Mouse (Mus musculus): Measurements from ENCODE around the gene Naa38. TPM values are rescaled to one million over a fixed set of nuclear protein-coding genes. Genes with fewer than 3 reads are reported as not detected.
"Not testable (repeated sequence)": the region's sequence is repeated elsewhere in the genome, so short reads cannot be mapped to it uniquely, and the experiment has no call there.

Naa38 gene
- 105 and 111 TPM in 2 replicates for polyA plus RNA-seq (2016; fragmentation: Nextera tagmentation; extraction: Ambion mirVana)

DNA sequence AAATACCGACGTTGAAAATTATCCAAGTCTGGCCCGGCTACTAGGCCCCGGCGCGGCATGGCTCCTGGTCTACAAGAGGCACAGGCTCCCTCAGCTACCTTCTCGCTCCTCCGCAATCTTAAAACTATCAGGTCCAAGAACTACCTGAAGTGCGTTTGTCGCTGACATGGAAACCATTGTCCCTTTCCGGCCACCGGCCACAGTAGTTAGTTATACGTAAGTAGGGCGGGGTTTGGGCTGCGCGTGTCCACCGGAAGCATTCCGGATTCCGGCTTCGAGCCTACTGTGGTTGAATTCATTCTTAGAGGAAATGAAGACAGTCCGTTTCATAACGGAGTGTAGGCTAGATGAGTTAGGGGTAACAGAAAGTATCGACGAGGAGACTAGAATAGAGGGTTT lies at the start of gene Naa38, which contains the start of gene Cyb5d1:
Gene Naa38 (plus strand): TSS at position 253 of the 399 bp plus-strand sequence.
Gene Cyb5d1 (minus strand): TSS at position 397 of the 399 bp plus-strand sequence.
- peak within 1 kb of the TSS; percentile 85; the same call in 1 of the 2 replicates for H3K27ac ChIP-seq
- H3K4me2 ChIP-seq (replicated peaks), result peak within 1 kb of the TSS; percentile 79
- H3K4me1 ChIP-seq, result peaks cover 38% of the 10 kb centered on the region
- WGBS, result under 1% methylated on average over 24 of the region's 24 CpGs
- peaks cover 16% of the 10 kb centered on the region for H3K36me3 ChIP-seq
- H3K27me3 ChIP-seq (replicated peaks); H3K9me3 ChIP-seq: not testable (repeated sequence)
- H3K9ac ChIP-seq, result peak within 1 kb of the TSS; percentile 82
- ATAC-seq (ENCODE audit: low FRiP score, low read depth), result peak; percentile 74
- peak within 1 kb of the TSS; percentile 73 for H3K4me3 ChIP-seq

DNA sequence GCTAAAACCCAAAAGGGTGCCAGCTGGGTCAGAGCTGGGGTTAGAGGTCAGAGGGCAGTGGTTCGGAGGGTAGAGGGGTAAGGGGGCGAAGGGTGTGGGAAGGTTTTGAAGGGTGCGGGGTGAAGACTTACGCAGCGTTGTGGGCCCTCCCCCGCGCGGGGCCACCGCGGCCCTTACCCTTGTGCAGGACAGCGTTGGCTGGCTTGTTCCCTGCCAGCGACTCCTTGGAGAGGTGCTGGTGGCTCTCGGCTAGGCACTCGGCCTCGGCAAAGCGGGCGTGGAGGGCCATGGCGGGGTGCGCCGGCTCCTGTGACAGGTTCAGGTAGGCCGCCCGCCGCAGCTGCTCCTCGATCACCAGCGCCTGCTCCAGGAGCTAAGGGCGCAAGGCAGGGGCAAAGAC lies 48.8 kb upstream of the Naa38 start:
- H3K27me3 ChIP-seq (replicated peaks), result no peaks in the 10 kb centered on the region
- H3K4me1 ChIP-seq, result peaks cover 2% of the 10 kb centered on the region
- H3K9ac ChIP-seq, result no peak overlapping the region
- no peak overlapping the region for H3K4me3 ChIP-seq
- H3K27ac ChIP-seq, result no peak overlapping the region
- 90% methylated on average over 25 of the region's 26 CpGs for WGBS
- H3K9me3 ChIP-seq, result no peaks in the 10 kb centered on the region
- no peak overlapping the region for H3K4me2 ChIP-seq (replicated peaks)
- peaks cover 89% of the 10 kb centered on the region for H3K36me3 ChIP-seq
- no peak for ATAC-seq (ENCODE audit: low FRiP score, low read depth)

DNA sequence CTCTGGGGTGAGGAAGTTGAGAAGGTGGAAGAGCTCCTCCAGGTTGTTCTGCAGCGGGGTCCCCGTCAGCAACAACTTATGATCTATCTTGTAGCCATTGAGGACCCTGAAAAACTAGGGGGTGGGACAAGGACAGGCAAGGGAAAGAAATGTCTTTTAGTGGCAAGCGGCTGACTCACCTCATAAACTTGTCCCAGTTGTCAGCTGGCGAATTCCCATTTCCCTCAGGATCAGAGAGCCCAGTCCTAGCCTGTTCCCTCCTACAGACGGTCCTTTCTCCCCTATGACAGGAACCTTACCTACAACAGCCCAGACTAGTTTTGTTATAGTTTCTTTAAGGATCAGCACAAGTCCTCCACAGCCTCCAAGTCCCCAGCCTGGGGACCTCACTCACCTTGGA lies 38.7 kb upstream of the Naa38 start:
- no peak for ATAC-seq (ENCODE audit: low FRiP score, low read depth)
- Histone ChIP-seq H3K4me3 (no peak overlapping the region), H3K27ac (no peak overlapping the region), H3K4me1 (no peaks in the 10 kb centered on the region), H3K27me3 (replicated peaks) (no peaks in the 10 kb centered on the region), H3K9me3 (no peaks in the 10 kb centered on the region), H3K9ac (no peak overlapping the region), H3K36me3 (peaks cover 99% of the 10 kb centered on the region), H3K4me2 (replicated peaks) (no peak overlapping the region)
- 88% methylated on average over 5 of the region's 5 CpGs for WGBS

DNA sequence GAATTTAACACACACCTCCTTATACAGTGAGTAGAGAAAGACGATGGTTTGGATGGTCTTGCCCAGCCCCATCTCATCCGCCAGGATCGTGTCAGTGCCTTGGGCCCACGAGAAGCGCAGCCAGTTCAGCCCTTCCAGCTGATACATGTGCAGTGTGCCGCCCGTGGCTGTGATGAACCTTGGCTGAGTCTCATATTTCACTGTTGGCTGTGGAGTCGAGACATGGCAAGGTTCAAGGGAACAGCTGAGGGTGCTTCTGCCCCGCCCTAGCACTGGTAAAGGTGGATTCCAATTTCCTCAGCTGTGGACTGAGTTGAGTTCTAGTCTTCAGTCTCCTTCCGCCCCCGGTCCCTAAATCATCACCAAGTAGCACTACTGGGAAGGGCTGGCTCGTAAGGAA lies 37.6 kb upstream of the Naa38 start:
- no peak overlapping the region for H3K4me2 ChIP-seq (replicated peaks)
- H3K27me3 ChIP-seq (replicated peaks), result no peaks in the 10 kb centered on the region
- peaks cover 2% of the 10 kb centered on the region; the same call in 1 of the 2 replicates for H3K4me1 ChIP-seq
- H3K9me3 ChIP-seq, result no peaks in the 10 kb centered on the region
- peaks cover 97% of the 10 kb centered on the region for H3K36me3 ChIP-seq
- no peak overlapping the region for H3K27ac ChIP-seq
- ATAC-seq (ENCODE audit: low FRiP score, low read depth), result no peak
- WGBS, result 91% methylated on average over 12 of the region's 12 CpGs
- no peak overlapping the region for H3K4me3 ChIP-seq
- H3K9ac ChIP-seq, result no peak overlapping the region

GRCm38 (mm10) chr11:69362021-69362420 lies 33.3 kb upstream of the Naa38 start:
- no peak for ATAC-seq (ENCODE audit: low FRiP score, low read depth)
- Histone ChIP-seq H3K27me3 (replicated peaks) (no peaks in the 10 kb centered on the region), H3K36me3 (peaks cover 69% of the 10 kb centered on the region), H3K9ac (no peak overlapping the region), H3K27ac (no peak overlapping the region), H3K9me3 (no peaks in the 10 kb centered on the region), H3K4me3 (no peak overlapping the region), H3K4me1 (peaks cover 27% of the 10 kb centered on the region), H3K4me2 (replicated peaks) (no peak overlapping the region)
- 62% methylated on average over 7 of the region's 7 CpGs for WGBS

DNA sequence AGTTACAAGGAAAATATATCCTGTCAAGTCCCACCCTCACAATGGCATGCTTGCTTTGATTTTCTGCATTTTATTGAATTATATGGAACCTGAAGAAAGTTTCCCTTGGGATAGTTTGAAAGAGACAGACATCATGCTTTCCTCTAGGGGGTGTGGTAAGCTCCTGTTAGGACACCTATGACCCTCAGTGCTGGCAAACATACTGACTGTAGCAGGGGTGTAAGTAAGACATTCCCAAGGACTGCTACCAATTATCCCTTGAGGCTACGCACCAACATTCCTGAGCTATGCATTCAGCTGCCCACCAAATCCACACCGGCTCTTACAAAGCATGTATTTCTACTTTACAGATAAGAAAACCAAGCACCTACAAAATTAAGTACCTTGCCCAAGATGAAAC lies 32.8 kb upstream of the Naa38 start:
- Histone ChIP-seq H3K27ac (no peak overlapping the region), H3K4me1 (peaks cover 29% of the 10 kb centered on the region), H3K27me3 (replicated peaks) (no peaks in the 10 kb centered on the region), H3K4me3 (no peak overlapping the region), H3K36me3 (peaks cover 64% of the 10 kb centered on the region), H3K9ac (no peak overlapping the region), H3K4me2 (replicated peaks) (no peak overlapping the region), H3K9me3 (no peaks in the 10 kb centered on the region)
- no peak for ATAC-seq (ENCODE audit: low FRiP score, low read depth)
- 90% methylated on average over 2 of the region's 2 CpGs for WGBS

DNA sequence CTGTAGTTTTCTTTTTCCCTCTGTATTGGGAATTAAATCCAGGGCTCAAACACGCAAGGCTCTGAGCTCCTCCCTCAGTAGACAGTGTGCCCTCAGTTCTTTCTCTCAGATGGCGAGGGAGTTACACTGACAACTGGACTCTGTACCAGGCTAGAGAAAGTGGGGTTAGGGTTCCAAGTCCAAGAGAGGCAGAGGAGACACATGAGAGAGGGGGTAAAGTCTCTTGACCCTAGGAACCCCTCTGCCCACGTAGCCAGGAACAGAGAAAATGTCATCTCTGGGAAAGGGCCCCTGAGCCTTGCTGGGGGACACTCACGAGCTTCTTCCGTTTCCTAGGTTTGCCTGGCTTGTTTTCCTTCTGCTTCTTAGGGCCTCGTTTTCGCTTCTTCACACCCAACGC lies 30.9 kb upstream of the Naa38 start:
- ATAC-seq (ENCODE audit: low FRiP score, low read depth), result no peak
- Histone ChIP-seq H3K4me1 (peaks cover 37% of the 10 kb centered on the region), H3K9me3 (no peaks in the 10 kb centered on the region), H3K27ac (no peak overlapping the region), H3K36me3 (peaks cover 46% of the 10 kb centered on the region), H3K4me3 (no peak overlapping the region), H3K9ac (no peak overlapping the region), H3K4me2 (replicated peaks) (peak overlapping the region; percentile 90), H3K27me3 (replicated peaks) (no peaks in the 10 kb centered on the region)
- WGBS, result 61% methylated on average over 8 of the region's 8 CpGs

GRCm38 (mm10) chr11:69364910-69365309 lies 30.4 kb upstream of the Naa38 start:
- ATAC-seq (ENCODE audit: low FRiP score, low read depth), result peak; percentile 49

GRCm38 (mm10) chr11:69365722-69366121 lies 29.6 kb upstream of the Naa38 start:
- H3K36me3 ChIP-seq, result peaks cover 32% of the 10 kb centered on the region
- H3K9me3 ChIP-seq, result no peaks in the 10 kb centered on the region
- H3K4me1 ChIP-seq, result peaks cover 42% of the 10 kb centered on the region
- peak overlapping the region; percentile 99 for H3K4me3 ChIP-seq
- WGBS, result 30% methylated on average over 6 of the region's 6 CpGs
- H3K9ac ChIP-seq, result peak overlapping the region; percentile 70
- H3K27me3 ChIP-seq (replicated peaks), result no peaks in the 10 kb centered on the region
- peak overlapping the region; percentile 90 for H3K4me2 ChIP-seq (replicated peaks)
- ATAC-seq (ENCODE audit: low FRiP score, low read depth), result no peak
- H3K27ac ChIP-seq, result peak overlapping the region; percentile 95

More at GRCm38 (mm10) chr11:69364910-69365309, 30.4 kb upstream of the Naa38 start:
- peaks cover 39% of the 10 kb centered on the region for H3K4me1 ChIP-seq
- H3K4me3 ChIP-seq, result peak overlapping the region; percentile 99
- peak overlapping the region; percentile 95 for H3K27ac ChIP-seq
- H3K36me3 ChIP-seq, result peaks cover 40% of the 10 kb centered on the region
- WGBS, result under 1% methylated on average over 6 of the region's 6 CpGs
- no peaks in the 10 kb centered on the region for H3K27me3 ChIP-seq (replicated peaks)
- no peaks in the 10 kb centered on the region for H3K9me3 ChIP-seq
- H3K4me2 ChIP-seq (replicated peaks), result peak overlapping the region; percentile 90
- 0 out of 2 replicates have a peak overlapping the region, but pooled peaks have one; percentile 70 for H3K9ac ChIP-seq

DNA sequence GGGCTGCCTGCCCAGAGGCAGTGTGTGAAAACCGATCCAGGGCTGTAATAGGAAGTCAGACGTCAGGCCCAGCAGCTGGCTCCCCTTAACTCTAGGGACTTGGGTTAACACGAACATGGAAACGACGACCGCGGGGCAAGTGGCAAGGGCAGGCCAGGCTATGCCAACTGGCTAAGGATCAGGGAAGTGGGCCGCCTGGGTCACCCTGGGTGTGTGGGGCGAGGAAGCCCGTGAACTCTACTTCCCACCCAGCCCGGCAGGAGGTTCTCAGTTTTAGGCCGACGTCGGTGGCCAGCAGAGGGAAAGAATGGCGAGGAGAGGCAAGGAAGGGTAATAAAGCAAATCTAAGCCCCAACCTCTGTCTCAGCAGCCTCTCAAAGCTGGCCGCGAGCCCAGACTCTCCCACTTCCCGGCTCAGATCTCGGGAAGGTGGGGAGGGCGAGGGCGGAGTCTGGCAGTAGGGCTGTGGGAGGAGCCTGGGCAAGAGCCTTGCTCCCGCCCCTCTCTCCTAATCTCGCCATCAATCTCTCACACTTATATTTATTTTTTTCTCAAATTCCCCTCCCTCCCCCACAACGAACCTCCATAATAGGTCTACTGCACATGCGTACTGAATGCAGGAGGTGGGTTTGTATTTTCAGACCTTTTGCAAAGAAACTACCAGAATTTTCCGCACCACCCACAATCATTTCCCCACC lies 29.0 kb upstream of the Naa38 start:
- H3K27ac ChIP-seq, result peak overlapping the region; percentile 99
- ATAC-seq (ENCODE audit: low FRiP score, low read depth), result peak; percentile 84
- H3K9ac ChIP-seq, result peak overlapping the region; percentile 99
- no peaks in the 10 kb centered on the region for H3K9me3 ChIP-seq
- H3K4me3 ChIP-seq, result peak overlapping the region; percentile 99
- peak overlapping the region; percentile 90 for H3K4me2 ChIP-seq (replicated peaks)
- WGBS, result 1% methylated on average over 26 of the region's 26 CpGs
- H3K4me1 ChIP-seq, result peaks cover 47% of the 10 kb centered on the region
- H3K36me3 ChIP-seq, result peaks cover 26% of the 10 kb centered on the region
- H3K27me3 ChIP-seq (replicated peaks), result no peaks in the 10 kb centered on the region

DNA sequence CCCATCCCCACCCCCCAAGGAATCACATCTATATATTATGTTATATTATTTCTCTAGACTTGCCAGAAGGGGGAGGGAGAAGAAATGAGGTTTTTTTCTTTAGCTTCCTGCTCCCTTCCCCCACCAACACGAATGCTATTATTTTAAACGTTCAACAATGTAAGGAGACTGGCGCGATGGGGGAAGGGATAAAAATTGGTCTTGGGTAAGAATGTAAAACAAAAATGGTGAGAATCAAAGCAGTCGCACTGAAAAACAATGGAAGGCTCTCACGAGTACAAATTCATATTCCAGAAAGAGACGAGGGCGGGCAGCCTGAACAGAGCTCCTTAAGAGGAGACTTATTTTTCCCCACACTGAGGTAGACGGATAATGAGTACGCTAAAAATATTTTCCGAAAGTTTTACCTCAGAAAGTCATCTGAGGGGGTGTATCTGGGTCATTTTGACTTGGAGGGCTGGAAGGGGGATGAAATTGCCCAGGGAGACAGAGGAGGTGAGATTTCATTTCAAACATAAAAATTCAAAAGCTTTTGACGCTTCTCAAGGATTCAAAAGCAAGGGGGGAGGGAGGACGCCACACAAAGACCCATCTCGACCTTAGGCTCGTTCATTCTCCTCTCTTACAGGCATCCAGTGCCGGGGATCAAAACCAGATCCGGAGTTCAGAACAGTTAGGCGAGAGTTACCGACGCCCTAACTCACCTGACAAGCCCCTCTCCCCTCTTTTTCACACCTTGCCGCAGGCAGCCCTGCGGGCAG lies 28.3 kb upstream of the Naa38 start:
- Histone ChIP-seq H3K4me2 (replicated peaks) (peak overlapping the region; percentile 90), H3K27me3 (replicated peaks) (no peaks in the 10 kb centered on the region), H3K36me3 (peaks cover 19% of the 10 kb centered on the region), H3K9me3 (no peaks in the 10 kb centered on the region), H3K27ac (peak overlapping the region; percentile 99), H3K9ac (peak overlapping the region; percentile 99), H3K4me1 (peaks cover 55% of the 10 kb centered on the region), H3K4me3 (peak overlapping the region; percentile 99)
- WGBS, result under 1% methylated on average over 22 of the region's 22 CpGs
- ATAC-seq (ENCODE audit: low FRiP score, low read depth), result no peak

DNA sequence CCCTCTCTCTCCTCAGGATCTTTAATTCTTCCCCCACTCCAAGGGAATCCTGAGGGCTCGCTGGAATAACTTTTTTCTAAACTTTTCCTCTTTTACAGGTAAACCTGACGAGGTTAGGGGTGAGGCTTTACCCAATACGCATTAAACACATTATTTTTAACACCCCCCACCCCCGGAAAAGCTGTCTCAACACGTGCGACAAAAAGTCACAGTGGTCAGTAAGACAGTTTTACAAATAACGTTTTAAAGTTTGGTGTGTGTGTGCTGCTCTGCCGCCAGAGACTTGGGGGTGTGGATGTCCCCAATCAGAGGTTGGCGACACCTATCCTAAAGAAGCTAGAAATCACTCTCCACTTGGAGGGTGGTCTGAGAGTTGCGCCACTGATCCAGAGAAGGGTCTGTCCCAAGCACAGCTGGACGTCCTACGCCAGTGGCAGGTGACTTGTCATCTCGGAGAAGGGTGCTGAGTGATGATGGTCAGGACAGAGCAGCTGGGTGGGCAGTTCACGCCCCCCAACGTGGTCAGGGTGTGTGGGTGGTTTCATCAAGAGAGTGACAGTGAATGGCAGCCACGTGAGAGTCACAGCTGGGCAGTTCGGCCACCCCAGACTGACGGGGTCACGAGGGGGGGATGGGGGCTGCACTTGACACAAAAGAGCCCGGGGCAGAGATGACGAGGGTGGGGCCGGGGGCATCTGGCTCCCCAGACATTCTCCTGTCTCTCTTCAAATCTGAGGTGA lies 27.5 kb upstream of the Naa38 start:
- Histone ChIP-seq H3K4me3 (peak overlapping the region; percentile 99), H3K9me3 (no peaks in the 10 kb centered on the region), H3K4me1 (peaks cover 57% of the 10 kb centered on the region), H3K36me3 (peaks cover 13% of the 10 kb centered on the region), H3K27me3 (replicated peaks) (no peaks in the 10 kb centered on the region), H3K4me2 (replicated peaks) (peak overlapping the region; percentile 90), H3K9ac (peak overlapping the region; percentile 99), H3K27ac (peak overlapping the region; percentile 99)
- under 1% methylated on average over 22 of the region's 22 CpGs for WGBS
- no peak for ATAC-seq (ENCODE audit: low FRiP score, low read depth)

Data from neural tube, embryonic 12.5 days (tissue).